Mouse (Mus musculus) G1E (cell line): ENCODE data around the gene Magi3. TPM values are rescaled to one million over a fixed set of nuclear protein-coding genes. Genes with fewer than 3 reads are reported as not detected.

Experiments used
- ATAC-seq: 2 replicates; pipeline ENCODE4 v1.8.0; 2016; ENCODE audit warnings: mild to moderate bottlenecking; ENCODE audit not compliant: insufficient number of reproducible peaks, poor library complexity, low FRiP score, severe bottlenecking; ENCODE audit errors: extremely low read depth
- DNase-seq: peaks from one replicate; pipeline ENCODE4 v3.0.0; 2012; ENCODE audit warnings: low spot score
- H3K27me3 ChIP-seq: 2 replicates; pipeline ENCODE4 v1.6.1; 2012; ENCODE audit warnings: mild to moderate bottlenecking, low read length, inconsistent platforms; ENCODE audit not compliant: insufficient read depth
- H3K36me3 ChIP-seq: replicated peaks from 2 replicates; pipeline ENCODE3; 2012; ENCODE audit warnings: mild to moderate bottlenecking, inconsistent platforms
- H3K4me1 ChIP-seq: 2 replicates; pipeline ENCODE4 v1.6.1; 2012; ENCODE audit warnings: low read depth, low read length, inconsistent platforms, mixed read lengths; ENCODE audit not compliant: insufficient read depth
- H3K4me3 ChIP-seq: 2 replicates; pipeline ENCODE4 v1.5.1; 2012; ENCODE audit warnings: low read depth, mild to moderate bottlenecking, inconsistent platforms, low read length, moderate library complexity, mixed read lengths
- H3K9me3 ChIP-seq: replicated peaks from 2 replicates; pipeline ENCODE4 v1.6.1; 2012; ENCODE audit warnings: inconsistent platforms
- CTCF ChIP-seq: IDR thresholded peaks from 2 replicates; pipeline ENCODE4 v1.5.1; 2012; ENCODE audit warnings: low read depth, low read length, inconsistent platforms, mixed read lengths
- GATA1 ChIP-seq: IDR thresholded peaks from 2 replicates; pipeline ENCODE4 v1.6.1; 2012; ENCODE audit warnings: borderline replicate concordance, low read length, inconsistent platforms, mixed read lengths
- GATA2 ChIP-seq: IDR thresholded peaks from 2 replicates; pipeline ENCODE4 v1.6.1; 2012; ENCODE audit warnings: low read depth, low read length, inconsistent platforms, borderline replicate concordance
- POLR2AphosphoS5 ChIP-seq: IDR thresholded peaks from 2 replicates; pipeline ENCODE4 v1.6.1; 2012; ENCODE audit warnings: low read depth, low read length, inconsistent platforms; ENCODE audit not compliant: insufficient replicate concordance
- TAL1 ChIP-seq: conservative IDR thresholded peaks from 2 replicates; pipeline ENCODE4 v1.6.1; 2012; ENCODE audit warnings: low read depth, low read length, inconsistent platforms, mixed read lengths
- polyA plus RNA-seq: library from polyadenylated mRNA; stranded (reverse); fragments of >175 nt; gene quantifications from 2 replicates; pipeline ENCODE4 v1.2.3, GENCODE M21; 2012
- total RNA-seq, 2 experiments: library from RNA; stranded (forward) in 1 of 2; stranded (reverse) in 1 of 2; fragments of 200-1000 nt in 1 of 2; fragments of >200 nt in 1 of 2; fragmentation: Nextera tagmentation in 1 of 2; gene quantifications; 2 replicates each; pipeline ENCODE4 v1.2.3; 2014 to 2017

Gene Magi3
- total and polyA plus RNA-seq, 3 experiments = 0.16 TPM; not detected in 2

DNA sequence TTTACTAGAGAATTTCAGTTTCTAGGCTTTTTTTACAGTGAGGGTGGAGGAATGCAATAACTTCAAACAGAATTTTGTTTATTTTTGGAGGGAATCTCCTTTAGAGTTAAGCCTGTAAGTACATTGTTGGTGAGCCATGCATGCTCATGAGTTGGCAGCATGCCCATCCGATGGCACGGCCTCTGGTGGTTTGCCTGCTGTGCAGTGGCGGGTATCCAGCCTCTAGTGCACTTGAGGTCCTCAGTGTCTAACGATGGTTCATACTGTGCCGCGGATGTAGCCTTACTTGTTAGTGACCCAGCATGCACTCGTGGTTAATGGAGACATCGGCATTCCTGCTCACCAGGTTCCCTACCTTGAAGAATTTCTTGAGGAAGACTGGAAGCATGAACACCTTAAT is 212.7 kb downstream of the Magi3 start:
- no peaks in the 10 kb centered on the region for H3K4me1 ChIP-seq
- peaks cover 72% of the 10 kb centered on the region for H3K36me3 ChIP-seq
- no peak overlapping the region for H3K4me3 ChIP-seq
- ATAC-seq = no peak
- no peak for DNase-seq
- H3K27me3 ChIP-seq = no peaks in the 10 kb centered on the region
- no peak for TF ChIP-seq POLR2AphosphoS5
- TF ChIP-seq TAL1 = no peak
- TF ChIP-seq CTCF = no peak
- TF ChIP-seq GATA1 = no peak
- no peak for TF ChIP-seq GATA2
- no peaks in the 10 kb centered on the region for H3K9me3 ChIP-seq

DNA sequence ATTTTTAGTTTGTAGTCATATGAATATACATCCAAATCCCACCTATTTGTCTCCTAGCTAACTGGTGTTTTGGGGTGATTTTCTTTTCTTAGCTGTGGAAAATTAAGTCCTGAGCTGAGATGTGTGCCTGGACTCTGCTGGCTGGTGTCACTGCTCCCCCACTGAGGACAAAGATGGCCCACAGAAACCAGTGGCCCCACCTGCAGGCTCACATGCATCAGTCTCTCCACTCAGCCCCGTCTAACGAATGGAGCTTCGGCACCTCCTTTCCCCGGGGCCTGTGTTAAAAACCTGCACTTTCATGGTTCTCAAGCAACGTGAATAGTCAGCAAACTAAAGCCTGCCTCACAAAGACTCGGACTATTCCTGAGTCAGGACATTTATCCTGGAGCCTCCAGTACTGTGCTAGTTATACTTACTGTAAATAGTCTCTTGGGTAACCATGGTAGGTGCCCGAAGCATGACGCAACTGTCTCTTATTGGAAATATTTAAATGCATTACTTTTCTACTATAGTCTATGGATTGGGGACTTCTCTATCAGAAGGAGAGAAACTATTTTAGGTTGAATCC is 213.2 kb downstream of the Magi3 start:
- no peaks in the 10 kb centered on the region for H3K9me3 ChIP-seq
- ATAC-seq = no peak
- H3K27me3 ChIP-seq = no peaks in the 10 kb centered on the region
- no peak overlapping the region for H3K4me3 ChIP-seq
- no peak for DNase-seq
- no peak for TF ChIP-seq CTCF
- no peak for TF ChIP-seq GATA2
- no peak for TF ChIP-seq POLR2AphosphoS5
- TF ChIP-seq TAL1 = no peak
- no peak for TF ChIP-seq GATA1
- H3K36me3 ChIP-seq = peaks cover 73% of the 10 kb centered on the region
- H3K4me1 ChIP-seq = no peaks in the 10 kb centered on the region

DNA sequence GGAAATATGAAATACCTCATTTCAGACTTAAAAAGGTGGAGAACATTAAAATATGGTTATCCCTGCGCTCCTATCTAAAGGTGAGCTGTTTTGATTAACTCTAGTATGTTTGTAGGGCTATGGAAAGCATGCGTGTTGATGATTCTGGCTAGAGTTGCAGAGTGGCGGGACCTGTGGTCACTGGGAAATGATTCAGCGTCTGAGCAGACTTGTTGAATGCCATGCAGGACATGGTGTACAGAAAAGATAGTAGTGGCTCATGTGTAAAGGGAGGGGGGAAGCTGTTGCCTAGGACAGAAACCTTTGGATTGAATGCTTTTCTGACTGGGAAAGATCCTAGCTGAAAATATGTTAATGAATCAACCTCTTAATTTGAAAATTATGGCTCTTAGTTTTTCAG is 221.4 kb downstream of the Magi3 start:
- peaks cover 93% of the 10 kb centered on the region for H3K36me3 ChIP-seq
- ATAC-seq (no peak), DNase-seq (no peak)
- TF ChIP-seq TAL1 = no peak
- no peak for TF ChIP-seq CTCF
- TF ChIP-seq POLR2AphosphoS5 = no peak
- TF ChIP-seq GATA1 = no peak
- TF ChIP-seq GATA2 = no peak
- H3K4me3 ChIP-seq = no peak overlapping the region
- H3K27me3 ChIP-seq = no peaks in the 10 kb centered on the region
- no peaks in the 10 kb centered on the region for H3K9me3 ChIP-seq
- H3K4me1 ChIP-seq = no peaks in the 10 kb centered on the region

DNA sequence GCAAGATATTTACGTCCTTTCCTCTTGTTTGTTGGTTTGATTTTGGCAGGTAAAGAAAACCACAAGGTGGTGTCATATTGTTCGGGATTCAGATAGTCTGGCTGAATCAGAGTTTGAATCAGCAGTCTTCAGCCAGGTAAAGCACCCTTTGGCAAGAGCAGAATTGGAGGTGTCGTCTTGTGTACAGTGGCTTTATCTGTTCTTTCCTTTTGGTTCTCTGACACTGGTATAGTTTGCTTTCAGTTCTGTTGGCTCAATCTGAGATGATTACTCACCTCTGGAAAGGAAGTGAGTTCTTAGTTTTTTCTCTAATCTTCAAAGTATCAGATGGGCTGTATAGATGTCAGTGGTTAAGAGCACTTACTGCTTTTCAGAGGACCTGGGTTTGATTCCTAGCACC is 228.9 kb downstream of the Magi3 start:
- Histone ChIP-seq H3K9me3 (no peaks in the 10 kb centered on the region), H3K27me3 (no peaks in the 10 kb centered on the region), H3K4me3 (no peak overlapping the region), H3K4me1 (no peaks in the 10 kb centered on the region), H3K36me3 (peaks cover 92% of the 10 kb centered on the region)
- TF ChIP-seq GATA1 = no peak
- TF ChIP-seq CTCF = no peak
- no peak for TF ChIP-seq POLR2AphosphoS5
- TF ChIP-seq GATA2 = no peak
- TF ChIP-seq TAL1 = no peak
- ATAC-seq = no peak
- no peak for DNase-seq

DNA sequence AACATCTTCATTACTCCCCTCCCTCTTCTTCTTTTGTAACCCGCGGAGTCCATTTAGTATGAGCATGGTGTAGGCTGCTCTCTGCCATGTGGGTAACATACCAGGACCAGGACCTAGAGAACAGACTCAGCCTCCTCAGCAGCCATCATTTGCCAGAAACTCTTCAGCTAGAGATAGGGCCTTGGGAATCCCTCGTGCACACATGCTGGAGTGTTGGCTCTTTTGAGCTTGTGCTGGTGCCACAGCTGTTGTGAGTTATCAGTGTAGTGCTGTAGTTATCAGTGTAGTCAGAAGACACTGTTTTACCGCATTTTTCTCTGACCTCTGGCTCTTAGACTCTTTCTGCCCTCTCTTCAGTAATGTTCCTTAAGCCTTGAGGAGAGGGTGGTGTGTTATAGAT is 230.8 kb downstream of the Magi3 start:
- TF ChIP-seq GATA2 (no peak), TAL1 (no peak), GATA1 (no peak), POLR2AphosphoS5 (no peak), CTCF (no peak)
- Histone ChIP-seq H3K4me3 (no peak overlapping the region), H3K4me1 (no peaks in the 10 kb centered on the region), H3K36me3 (peaks cover 91% of the 10 kb centered on the region), H3K27me3 (no peaks in the 10 kb centered on the region), H3K9me3 (no peaks in the 10 kb centered on the region)
- no peak for DNase-seq
- ATAC-seq = no peak

DNA sequence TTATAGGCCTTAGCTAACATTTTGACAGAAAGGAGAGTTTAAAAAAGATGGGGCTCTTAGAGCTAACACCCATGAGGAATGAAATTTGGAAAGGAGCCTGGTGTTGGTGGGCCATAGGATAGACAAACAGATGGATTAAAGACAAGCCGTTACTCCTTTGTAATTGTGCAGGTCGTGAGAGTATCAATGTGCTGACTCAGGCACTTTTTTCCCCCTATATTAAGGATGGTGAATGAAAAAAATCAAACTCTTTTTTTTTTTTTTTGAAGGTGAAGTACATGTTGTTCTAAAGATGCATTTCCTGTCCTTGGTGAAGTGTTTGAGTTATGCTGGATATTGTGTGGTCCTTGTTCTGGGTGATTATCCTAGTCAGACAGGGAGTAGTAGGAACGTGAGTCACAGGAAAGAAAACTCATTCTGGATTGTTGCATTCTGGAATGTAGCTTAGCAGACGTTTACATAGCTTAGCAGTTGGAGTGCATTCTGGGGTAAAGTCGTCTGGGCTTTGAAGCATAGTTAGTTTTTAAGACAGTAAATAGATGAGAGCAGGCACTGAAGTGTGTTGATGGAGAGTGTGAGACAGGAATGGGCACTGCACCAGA is 232.2 kb downstream of the Magi3 start:
- no peak for ATAC-seq
- no peak for DNase-seq
- TF ChIP-seq CTCF (no peak), GATA1 (no peak), TAL1 (no peak), POLR2AphosphoS5 (no peak)
- Histone ChIP-seq H3K36me3 (peaks cover 89% of the 10 kb centered on the region), H3K4me1 (no peaks in the 10 kb centered on the region), H3K4me3 (no peak overlapping the region), H3K9me3 (no peaks in the 10 kb centered on the region), H3K27me3 (no peaks in the 10 kb centered on the region)

DNA sequence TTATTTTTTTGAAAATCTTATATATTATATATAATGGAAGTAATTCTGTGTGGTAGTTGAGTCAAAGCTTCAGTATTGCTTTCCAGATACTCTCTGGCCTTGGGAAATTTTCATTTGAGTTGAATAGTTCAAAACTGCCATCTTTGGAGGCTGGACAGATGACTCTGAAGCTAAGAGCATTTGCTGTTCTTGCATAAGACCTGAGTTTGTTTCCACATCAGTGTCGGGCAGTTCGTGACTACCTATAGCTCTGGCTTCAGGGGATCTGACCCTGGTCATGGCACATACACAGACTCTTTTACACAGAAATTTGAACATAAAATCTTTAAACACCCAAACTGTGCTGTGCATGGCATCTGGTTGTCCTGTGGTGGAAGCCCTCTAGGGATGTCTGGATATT is 235.0 kb downstream of the Magi3 start:
- TF ChIP-seq GATA1 (no peak), CTCF (no peak), POLR2AphosphoS5 (no peak), GATA2 (no peak), TAL1 (no peak)
- Histone ChIP-seq H3K4me3 (no peak overlapping the region), H3K36me3 (peaks cover 89% of the 10 kb centered on the region), H3K4me1 (no peaks in the 10 kb centered on the region), H3K27me3 (no peaks in the 10 kb centered on the region), H3K9me3 (no peaks in the 10 kb centered on the region)
- ATAC-seq = no peak
- DNase-seq = no peak
